Mouse (Mus musculus) urinary bladder, postnatal 4 days (tissue): ENCODE measurements at regions not wholly inside any gene's neighbourhood (a gene's known extent, or its start where the extent isn't known, plus 50 kb on each side); places are given as distances from the start of the nearest gene placed in this dataset.

Experiments
- DNase-seq, 2 experiments: peaks; one replicate each; pipeline ENCODE4 v3.0.0; 2021 to 2022; ENCODE audit warnings: low spot score in 2 of 2

GRCm38 (mm10) chr9:31794911-31795310, 118.4 kb downstream of the Barx2 start:
- DNase-seq, result no peak

DNA sequence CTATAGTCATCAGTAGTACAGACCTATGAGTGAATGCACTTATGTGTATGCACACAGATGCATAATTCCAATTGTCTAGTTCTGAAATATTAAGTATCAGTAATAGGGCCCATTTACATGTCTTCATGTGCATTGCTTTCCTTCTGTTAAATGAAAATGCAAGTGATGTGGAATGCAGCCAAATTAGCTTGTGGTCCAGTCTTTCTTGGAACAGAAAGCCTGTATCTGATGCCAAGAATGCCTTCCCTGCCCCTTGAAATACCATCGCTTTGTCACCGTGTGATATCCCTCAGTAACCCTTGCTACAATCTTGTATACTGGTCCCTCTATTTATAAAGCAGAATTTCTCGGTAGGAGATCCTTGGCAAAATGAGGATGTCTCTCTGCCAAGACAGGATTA, 137.3 kb downstream of the Barx2 start:
- DNase-seq, result no peak

GRCm38 (mm10) chr9:31765401-31765800, 147.9 kb downstream of the Barx2 start:
- no peak for DNase-seq

GRCm38 (mm10) chr9:31757894-31758561, 155.2 kb downstream of the Barx2 start:
- DNase-seq, result no peak

DNA sequence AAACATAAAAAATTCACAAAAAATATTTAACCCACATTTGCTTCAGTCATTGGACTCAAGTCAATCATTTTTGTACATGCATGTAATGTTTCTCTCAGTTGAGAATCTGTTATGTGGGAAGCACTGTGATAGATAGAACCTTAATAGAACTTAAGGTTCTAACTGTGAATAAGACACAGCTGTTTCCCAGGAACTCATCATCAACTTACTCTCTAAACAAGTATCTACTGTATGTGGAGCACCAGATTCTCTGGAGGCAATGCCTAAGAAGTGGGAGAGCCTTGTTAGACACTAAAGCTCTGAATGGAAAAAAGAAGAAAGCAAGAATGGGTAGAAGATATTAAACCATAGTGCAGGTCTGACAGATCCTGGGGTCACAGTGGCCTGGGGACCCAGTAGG, 182.8 kb downstream of the Barx2 start:
- DNase-seq, result no peak

GRCm38 (mm10) chr9:31719309-31719708, 194.0 kb downstream of the Barx2 start:
- no peak for DNase-seq

- DNase-seq, result no peak
Observed at GRCm38 (mm10) chr9:31710022-31710421, 203.2 kb downstream of the Barx2 start.

GRCm38 (mm10) chr9:31706688-31707087, 206.6 kb downstream of the Barx2 start:
- no peak for DNase-seq

GRCm38 (mm10) chr9:31690921-31691475, 222.3 kb downstream of the Barx2 start:
- DNase-seq, result no peak

DNA sequence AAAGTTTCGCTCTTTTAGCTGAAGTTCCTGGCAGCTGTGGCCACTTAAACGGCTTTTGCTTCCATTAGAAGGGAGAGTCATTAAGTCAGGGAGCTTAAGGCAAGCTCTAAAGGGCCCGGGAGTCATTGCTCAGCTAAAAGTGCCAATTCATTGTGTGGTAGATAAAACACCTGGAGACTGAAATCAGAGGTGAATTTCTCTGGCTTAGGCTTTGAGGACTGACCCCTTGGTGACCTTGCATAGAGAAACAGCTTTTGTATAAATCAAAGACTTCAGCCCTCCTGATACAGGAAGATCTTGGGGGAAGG, 224.1 kb upstream of the Tmem45b start:
- DNase-seq, result no peak

DNA sequence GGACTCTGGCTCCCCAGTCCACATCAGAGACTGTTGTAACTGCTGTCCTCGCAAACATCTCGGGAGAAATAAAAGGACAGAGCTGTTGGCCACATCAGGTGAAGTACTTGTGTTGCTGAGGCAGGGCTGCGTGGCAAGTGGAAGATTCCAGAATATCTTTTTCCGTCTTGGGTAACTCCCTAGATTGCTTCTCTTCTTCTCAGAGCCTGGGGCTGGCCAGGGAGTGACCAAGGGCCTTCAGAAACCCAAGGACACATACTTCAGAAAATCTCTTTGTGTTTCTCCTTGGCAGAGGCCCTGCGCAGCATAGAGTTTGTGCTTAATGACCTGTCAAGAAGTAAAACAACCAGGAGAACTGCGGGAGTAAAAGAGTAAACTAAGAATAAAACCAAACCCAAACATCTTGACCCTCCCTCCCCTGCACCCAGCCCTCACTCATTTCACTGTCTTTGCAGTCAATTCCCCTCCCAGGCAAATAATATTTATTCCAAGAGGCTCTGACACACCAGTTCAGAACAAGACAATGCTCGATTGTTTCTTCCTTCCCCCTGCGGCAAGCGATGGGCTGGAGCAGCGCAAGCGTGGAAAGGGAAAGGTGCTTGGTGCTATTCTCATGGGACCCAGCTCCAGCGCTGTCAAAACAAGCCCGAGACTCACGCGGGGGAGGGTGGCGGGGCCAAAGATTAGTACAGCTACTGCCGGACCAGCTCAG, 223.6 kb upstream of the Tmem45b start:
- peak in 1 of 2 experiments; percentile 37 for DNase-seq

GRCm38 (mm10) chr9:31686466-31686865, 222.2 kb upstream of the Tmem45b start:
- DNase-seq, result no peak

DNA sequence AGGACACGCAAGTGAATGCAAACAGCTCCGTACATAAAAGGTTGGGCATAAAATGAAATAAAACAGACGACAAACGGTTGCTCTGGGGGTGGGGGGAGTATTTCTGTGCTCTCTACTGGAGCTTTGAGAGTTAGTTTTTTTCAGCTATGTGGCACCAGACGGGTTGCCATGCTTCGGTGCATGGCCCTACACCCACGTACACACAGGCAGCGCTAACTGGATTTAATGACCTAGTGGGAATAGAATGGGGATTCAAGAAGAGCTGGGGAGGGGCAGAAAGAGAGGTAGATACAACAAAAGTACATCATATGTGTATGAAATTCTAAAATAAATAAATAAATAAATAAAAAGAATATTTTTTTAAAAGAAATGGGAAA, 220.5 kb upstream of the Tmem45b start:
- DNase-seq, result no peak

DNA sequence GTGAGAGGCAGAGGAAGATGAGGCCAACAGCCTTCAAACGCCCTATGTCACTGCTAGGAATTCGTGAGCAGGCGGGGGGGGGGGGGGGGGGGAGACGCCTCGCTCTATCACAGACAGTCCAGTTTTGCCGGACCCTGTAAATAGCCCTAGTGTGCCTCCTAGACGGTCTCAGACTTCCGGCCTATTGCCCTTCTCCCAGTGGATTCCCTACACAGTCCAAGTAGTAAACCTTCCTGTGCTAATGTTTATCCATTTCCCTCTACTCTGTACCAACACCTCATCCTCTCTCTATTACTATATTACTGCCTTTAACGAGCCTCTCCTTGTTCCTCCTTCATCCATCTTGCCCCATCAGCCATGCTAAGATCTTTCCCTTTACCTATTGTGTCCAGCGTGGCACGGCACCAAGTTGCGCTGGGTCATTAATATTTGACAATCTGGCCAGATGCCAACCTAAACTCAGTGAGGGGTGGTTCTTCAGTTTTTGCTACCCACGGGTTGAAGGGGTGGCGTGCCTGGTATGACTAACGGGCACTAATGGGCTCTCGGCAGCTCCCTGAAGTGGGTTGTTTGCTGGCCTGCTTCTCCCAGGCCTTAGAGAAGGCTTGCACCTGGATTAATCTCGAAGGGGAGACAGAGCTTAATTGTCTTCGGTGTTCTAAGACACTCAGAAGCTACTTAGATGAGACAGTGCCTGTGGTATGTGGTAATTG, 220.0 kb upstream of the Tmem45b start:
- DNase-seq, result no peak

DNA sequence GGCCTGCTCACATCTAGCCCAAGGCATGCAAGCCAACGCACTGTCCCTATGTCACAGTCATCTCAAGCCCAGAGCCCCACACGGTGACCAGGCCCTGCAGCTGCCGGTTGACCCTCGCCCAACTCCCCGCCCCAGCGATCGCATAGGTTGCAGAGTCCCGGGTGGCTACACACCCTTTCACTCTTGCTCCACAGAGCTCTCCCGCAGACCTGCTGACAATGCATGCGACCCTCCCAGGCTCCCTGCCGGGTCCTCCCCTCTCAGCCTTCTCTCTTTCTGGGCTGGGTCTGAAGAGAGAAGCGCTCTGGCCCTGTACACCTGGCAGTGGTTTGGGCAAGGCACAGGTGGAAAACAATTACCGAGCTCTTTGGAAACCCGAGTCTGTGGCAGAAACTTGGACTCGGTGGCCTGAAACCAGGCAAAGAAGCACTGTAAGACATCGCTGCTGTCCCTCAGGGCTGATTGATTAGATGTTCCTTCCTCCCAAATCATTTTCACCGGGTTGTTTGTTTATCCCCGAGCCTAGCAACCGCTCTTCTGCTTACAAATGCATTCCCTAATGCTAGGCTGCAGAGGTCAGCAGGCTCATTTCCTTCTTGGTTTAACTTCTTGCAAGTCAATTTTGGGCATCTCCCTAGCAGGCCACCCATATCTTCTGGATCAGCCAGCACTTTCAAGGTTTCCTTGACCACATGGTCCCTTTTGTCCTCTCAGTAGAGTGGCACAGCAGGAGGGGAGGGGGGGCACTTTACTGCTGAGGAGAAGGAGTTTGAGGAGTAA, 219.2 kb upstream of the Tmem45b start:
- no peak for DNase-seq

DNA sequence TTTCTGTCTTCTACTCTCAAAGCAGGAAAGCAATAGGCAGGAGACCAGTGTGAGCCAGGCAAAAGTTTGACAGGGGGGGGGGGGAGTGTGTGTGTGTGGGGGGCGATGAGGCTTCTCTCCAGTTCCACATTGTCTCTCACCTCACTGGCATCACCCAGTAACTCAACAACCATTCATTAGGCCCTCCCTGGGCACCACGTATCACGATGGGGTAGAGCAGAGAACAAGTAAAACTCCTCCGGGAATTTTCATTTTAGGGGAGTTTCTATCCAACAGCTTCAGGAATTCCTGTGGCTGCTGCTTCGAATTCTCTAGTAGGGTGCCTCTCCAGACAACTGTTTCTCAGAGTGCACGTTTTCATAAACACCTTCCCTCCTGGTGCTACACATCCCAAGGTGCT, 218.6 kb upstream of the Tmem45b start:
- no peak for DNase-seq

- DNase-seq, result no peak
Observed at GRCm38 (mm10) chr9:31677150-31677549, 212.9 kb upstream of the Tmem45b start.

DNA sequence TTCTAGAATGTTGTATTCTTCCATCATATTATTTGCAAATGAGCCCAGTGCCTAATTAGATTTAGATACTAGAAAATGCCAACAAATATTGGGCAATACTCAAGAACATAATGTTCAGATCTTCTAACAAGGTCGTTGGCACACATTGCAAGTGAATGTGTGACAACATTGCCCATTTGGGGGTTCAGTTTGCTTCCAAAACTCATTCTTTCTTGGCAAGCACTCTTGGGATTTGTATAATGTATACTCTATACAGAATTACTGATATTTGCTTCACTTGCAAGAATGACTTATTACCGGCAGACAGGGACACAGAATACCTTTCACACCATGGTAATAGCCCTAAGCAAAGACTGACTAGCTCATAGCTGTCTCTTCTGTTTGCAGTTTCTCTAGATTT, 194.8 kb upstream of the Tmem45b start:
- DNase-seq, result no peak

DNA sequence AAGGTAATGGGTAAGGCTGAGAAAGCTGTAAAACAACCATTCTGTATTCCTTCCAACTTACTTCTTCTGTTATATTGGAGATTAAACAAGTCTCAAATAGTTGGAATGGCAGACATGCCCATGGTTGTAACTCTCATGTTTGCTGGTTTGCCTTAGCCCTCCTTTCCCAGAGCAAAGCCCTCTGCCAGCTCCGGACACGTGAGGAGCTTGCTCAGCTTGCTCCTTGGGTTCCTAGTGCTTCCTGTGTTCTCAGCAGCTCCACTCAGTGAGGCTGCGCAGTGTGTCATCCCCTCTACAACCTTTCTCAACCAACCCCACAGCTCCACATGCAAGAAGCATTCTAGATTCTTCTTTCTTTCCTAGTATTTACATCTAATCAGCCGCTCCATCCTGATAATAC, 193.3 kb upstream of the Tmem45b start:
- DNase-seq, result no peak

GRCm38 (mm10) chr9:31656676-31657075, 192.4 kb upstream of the Tmem45b start:
- no peak for DNase-seq

- DNase-seq, result no peak
Observed at GRCm38 (mm10) chr9:31654747-31655146, 190.5 kb upstream of the Tmem45b start.

- DNase-seq, result no peak
Observed at GRCm38 (mm10) chr9:31654213-31654612, 190.0 kb upstream of the Tmem45b start.
